Mouse (Mus musculus): Measurements from ENCODE around the gene Tmem121b. TPM values are rescaled to one million over a fixed set of nuclear protein-coding genes. Genes with fewer than 3 reads are reported as not detected.

Tmem121b gene
- total RNA-seq, 2 experiments from 2014 or later, result 37.4 to 40.7 TPM

DNA sequence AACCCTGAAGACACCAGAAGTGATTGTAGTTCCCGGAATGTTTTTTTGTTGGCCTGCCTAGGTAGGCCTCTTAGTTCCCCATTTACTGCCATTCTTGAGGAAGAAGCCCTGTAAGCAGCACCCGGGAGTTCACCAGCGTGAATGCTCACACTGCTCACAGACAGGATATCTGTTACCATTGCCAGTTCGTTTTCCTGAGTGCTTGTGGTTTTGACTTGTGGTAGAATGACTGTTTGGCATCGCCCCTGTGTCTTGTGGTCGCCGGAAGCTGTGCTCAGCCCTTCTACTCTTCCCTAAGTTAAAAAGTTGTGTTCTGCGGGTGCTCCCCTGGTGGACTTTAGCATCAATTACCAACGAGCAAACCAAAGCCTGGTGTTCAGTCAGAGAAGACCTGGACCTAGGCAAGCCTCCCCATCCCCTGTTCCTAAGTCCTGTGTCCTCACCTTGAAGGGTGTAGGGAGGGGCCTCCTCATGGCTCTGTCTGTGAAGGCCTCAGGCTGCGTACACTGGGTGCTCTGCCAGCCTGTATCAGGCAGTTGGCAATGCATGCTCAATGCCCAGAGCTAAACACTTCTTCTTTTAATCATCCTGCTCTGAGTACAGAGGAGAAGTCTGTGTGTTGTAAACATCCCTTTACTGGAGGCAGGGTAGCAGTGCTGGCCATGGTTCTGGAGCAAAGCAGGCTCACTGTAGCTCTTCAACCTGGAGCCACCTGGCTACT lies 26.8 kb downstream of the Tmem121b start:
- DNase-seq (ENCODE audit: low spot score in 2 of 2), result no peak

DNA sequence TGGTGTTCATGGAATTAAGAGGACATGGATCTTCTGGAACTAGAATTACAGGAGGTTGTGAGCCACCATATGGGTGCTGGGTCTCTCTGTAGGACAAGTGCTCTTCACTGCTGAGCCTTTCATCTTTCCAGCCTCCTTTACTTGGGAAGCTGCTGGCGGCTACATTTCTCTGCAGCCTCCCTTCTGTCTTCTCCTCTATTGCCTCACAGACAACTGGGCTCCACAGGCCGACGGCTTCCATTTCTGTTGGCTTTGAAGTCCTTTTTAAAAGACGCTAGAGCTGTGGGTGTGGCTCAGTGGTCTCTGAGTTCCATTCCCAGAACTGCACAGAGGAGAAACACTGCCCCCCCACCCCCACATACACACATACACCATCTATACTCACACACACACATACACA lies 28.2 kb downstream of the Tmem121b start:
- DNase-seq (ENCODE audit: low spot score in 2 of 2), result no peak

DNA sequence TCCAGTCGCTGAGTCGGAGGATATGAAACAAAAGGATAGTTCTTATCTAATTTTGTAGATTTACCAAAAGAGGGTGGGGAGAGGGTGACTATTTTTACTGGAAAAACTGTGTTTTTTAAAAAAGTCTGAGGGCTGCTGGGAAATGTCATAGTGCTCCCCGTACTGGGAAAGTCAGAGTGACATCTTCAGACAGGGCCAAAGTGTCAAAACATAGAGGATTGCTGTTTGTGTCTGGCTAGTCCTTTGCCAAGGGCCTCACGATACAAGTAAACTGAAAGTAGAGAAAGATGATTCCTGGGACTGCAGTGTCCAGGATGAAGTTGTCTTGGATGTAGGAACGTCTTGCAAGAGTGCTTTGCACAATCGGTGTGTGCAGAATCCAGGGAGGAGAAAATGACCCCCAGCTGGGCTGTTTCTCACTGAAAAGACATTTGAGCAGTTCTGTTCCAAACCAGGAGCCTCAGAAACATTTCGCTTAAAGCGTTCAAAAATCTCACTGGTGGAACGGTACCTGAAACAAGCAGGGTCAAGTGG lies 29.1 kb downstream of the Tmem121b start:
- no peak for DNase-seq (ENCODE audit: low spot score in 2 of 2)

DNA sequence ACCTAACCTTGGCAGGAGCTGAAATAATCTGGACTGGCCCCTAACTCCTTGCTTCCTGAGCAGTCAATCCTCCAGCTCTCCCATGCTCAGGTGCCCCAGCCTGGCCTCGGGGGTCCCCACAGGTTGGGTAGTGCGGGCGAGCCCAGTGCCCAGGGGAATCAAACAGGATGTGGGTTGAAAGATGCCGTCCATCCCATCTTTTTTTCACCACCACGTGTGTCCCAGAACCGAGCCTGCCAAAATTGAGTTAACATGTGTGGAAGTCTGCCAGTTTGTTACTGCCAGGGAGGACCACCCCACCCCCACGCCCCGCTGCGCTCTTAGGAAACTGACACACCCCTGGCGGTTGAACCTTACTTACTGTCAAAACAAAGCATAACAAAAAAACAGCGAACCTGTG lies 29.7 kb downstream of the Tmem121b start:
- no peak for DNase-seq (ENCODE audit: low spot score in 2 of 2)

DNA sequence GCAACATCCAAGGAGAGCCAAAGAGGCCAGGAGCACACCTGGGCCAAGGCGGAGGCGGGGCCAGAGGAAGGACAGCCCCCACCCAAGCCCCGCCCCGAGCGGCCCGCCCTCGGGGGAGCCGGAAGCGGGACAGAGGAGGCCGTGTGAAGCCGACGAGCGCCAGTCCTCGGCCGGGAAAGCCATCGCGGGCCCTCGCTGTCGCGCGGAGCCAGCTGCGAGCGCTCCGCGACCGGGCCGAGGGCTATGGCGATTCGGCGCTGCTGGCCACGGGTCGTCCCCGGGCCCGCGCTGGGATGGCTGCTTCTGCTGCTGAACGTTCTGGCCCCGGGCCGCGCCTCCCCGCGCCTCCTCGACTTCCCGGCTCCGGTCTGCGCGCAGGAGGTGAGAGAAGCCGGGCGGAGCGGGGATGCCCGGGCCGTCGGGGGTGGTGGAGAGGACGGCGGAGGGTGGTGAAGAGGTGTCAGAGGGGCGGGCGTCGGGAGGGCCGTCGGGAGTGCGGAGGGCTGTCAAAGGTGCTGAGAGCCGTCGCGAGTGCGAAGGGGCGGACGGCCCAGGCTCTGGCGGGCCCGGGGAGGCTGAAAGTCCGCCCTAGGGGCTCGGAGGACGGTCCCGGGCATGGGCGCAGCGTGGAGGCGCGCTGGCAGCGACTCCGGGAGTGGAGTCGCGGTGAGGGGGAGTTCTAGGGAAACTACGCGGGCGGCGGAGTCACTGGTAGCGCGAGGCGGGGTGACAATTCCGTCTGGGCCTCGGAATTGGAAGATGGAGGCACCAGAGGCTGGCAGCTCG lies 30.3 kb downstream of the Tmem121b start, which contains the start of gene Il17ra:
Gene Il17ra (plus strand): TSS at position 162 of the 786 bp plus-strand sequence.
- DNase-seq (ENCODE audit: low spot score in 2 of 2), result peak in 1 of 2 experiments; percentile 55

DNA sequence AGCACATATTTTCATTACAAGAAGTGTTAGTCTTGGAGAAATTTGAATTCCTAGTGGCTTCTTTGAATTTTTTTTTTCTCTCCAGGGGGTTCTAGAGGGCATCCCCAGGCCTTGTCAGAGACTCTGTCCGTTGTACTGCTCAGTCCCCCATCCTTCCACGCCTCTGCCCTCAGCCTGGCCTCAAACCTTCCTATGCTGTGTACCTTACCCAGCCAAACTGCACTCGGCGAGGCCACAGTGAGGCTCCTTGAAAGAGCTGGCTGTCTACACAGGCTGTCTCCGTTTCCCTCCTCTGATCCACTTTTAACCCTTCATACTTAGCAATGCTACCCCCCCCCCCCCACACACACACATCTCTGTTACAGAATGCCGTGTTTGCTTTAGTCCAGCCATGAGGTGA lies 31.4 kb downstream of the Tmem121b start:
- no peak for DNase-seq (ENCODE audit: low spot score in 2 of 2)

DNA sequence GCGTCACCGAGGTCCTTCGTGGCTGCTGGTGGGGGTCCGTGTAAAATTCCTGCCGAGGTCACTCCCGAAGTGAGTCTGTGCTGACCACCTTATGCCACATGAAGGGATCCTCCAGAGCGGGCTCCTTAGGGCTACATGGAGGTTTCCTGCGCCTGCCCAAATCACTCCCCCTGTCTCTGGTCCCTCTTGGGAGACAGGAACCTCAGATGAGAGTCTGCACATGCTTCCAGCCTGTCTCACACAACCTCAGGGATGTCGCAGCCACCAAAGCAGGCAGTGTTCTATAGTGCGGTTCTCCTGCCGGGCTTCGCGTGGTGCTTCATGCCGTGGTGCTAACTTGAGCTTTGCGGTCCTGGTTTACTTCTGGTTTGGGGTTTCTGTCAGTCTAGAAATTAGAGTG lies 32.4 kb downstream of the Tmem121b start:
- DNase-seq (ENCODE audit: low spot score in 2 of 2), result no peak

DNA sequence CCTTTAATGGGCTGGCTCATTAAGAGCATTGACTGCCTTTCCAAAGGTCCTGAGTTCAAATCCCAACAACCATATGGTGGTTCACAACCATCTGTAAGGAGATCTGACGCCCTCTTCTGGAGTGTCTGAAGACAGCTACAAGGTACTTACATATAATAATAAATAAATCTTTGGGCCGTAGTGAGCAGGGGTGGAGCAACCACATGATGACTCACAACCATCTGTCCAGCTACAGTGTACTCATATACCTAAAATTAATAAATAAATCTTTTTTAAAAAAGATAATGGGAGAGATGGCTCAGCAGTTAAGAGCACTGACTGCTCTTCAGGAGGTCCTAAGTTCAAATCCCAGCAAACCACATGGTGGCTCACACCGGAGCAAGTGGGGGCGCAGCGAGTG lies 35.9 kb downstream of the Tmem121b start:
- no peak for DNase-seq (ENCODE audit: low spot score in 2 of 2)

DNA sequence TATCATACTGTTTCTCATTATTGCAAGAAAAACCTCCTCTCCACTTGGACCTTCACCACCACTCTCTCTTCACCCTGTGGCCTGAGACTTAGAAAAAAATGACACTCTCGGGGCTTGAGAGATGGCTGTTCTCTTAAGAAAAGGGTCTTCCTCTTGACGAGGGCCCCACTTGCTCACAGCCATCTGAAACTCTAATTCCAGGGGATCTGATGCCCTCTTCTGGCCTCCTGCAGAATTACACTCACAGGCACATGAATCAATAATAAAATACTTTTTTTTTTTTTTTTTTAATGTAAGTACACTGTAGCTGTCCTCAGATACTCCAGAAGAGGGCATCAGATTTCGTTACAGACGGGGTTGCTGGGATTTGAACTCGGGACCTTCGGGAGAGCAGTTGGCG lies 36.5 kb downstream of the Tmem121b start:
- no peak for DNase-seq (ENCODE audit: low spot score in 2 of 2)

DNA sequence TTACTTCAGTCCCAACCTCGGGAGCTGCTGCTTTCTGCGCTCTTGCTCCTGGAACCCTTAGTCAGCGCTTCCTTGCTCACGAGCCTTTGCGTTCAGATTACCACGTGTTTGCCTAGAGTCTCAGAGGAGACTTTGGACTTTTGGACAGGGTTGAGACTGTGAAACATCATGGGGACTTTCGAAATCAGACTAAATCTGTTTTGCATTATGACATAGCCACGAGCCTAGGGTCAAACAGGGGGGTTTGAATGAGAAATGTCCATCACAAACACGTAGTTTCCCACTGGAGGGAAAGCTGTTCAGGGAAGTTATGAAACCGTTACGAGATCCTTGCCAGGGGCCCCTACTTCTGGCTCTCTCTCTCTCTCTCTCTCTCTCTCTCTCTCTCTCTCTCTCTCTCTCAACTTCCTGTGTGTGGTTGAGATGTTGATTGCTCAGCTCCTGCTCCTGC lies 39.0 kb downstream of the Tmem121b start:
- no peak for DNase-seq (ENCODE audit: low spot score in 2 of 2)

DNA sequence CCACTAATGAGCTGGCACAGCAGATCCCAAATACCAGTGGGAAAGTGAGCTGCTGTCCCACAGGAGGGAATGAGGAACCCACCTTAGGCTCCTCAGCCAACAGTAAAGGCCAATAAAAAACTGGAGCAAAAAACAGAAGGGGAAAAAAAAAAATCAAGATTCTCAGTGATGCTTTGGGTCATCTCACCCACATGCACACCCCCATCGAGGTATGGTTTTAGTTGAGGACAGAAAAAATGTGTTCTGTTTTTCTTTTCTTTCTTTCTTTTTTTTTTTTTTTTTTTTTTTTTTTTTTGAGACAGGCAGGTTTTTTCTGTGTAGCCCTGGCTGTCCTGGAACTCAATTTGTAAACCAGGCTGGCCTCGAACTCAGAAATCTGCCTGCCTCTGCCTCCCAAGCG lies 40.1 kb downstream of the Tmem121b start:
- no peak for DNase-seq (ENCODE audit: low spot score in 2 of 2)

DNA sequence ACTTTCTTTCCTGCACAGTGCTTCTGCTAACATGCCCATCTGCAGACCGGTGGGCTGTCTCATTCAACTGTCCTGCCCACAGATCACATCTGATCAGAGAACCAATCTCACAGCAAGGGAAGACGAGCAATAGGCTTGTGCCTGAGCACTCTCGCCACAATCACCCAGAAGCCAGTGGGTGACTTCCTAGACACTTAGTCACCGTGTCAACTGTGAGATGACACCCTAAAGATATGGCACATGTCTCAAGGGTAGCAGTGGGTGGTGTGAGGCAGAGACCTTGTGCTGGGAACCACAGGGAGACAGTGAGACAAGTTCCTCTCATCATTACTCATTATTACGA lies 40.5 kb downstream of the Tmem121b start:
- DNase-seq (ENCODE audit: low spot score in 2 of 2), result no peak

DNA sequence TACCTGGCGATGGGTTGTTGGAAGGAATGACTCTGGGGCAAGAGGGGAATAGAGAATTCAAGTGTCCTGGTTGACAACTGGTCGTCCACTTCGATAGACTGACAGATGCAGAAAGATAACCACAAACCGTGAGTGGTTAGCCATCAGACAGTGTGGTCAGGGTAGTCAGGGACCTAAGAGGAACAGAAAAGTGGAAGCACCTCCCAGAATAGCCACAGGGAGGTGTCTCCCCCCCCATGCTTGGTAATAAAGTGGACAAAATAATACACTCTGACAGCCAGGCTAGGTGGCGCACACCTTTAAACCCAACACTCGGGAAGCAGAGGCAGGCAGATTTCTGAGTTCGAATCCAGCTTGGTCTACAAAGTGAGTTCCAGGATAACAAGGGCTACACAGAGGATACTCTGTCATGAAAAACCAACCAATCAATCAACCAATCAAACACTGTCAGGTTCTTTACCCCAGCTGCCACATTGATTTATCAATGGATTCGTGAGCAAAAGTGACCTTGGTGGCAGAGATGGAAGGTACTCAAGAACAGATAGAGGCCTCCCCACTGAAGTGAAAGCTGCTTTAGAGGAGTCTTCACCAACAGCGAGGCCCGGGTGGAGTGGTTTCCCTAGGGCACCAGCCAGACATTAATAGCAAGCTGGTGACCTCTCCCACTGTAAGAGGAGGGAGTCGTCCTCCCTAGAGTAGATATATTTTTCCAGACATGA lies 41.1 kb downstream of the Tmem121b start:
- DNase-seq (ENCODE audit: low spot score in 2 of 2), result no peak

DNA sequence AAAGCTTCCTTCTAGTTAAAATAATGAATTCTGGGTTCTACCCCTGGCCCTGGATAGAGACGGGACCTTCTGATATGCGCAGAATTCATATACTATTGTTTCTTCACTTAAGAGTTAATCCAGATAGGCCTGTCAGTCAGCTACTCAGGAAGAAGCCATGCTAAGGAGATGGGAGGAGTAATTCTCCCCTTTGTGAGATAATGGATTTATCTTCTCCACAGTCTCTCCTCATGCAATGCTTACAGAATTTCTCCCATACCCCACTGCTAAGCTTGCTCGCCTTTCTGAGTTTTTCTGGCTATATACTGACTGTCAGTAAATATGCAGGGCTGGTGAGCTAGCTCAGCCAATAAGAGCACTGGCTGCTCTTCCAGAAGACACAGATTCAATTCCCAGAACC lies 43.4 kb downstream of the Tmem121b start:
- DNase-seq (ENCODE audit: low spot score in 2 of 2), result no peak

DNA sequence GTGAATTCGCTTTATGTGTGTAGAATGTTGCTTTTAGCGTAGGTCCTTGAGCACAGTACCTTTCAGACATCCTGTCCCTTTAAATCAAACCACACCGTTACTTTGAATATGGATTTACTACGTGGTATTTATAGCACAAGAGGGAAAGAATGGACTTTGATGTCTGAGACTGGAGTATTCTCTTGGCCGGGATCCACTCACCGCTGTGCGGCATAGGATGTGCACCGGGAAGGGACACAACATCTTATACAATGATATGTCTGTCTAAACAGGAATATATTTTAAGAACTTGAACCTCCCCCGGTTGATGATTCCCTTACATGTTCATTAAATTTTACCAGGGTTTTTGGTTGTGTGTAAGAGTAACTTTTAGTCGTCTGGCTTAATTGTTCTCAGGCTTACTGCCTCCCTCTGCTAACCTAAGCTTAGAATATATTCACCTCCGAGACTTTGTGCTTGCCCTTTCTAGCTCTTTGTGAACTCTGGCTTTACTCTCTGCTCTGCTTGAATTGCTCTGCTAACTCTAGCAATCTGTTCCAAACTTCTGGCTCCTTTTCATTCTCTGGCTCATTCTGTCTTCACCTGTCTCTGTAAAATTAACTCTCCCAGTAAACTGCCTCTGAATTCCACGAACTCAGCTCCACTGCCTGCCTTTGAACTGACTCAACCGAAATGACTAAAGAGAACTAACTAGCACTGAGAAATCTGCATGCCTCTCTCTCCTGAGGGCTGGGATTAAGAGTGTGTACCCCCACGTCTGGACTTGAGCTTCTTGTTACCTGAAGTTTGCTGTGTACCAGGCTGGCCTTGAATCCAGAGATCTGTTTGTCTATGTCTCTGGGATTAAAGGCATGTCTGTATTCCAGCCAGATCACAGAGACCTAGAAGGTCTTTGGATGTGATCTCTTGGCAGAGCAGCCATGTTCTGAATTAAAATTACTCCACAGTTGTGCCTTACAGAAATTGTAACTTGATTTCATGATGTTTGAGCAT lies 49.9 kb downstream of the Tmem121b start:
- no peak for DNase-seq (ENCODE audit: low spot score in 2 of 2)

DNA sequence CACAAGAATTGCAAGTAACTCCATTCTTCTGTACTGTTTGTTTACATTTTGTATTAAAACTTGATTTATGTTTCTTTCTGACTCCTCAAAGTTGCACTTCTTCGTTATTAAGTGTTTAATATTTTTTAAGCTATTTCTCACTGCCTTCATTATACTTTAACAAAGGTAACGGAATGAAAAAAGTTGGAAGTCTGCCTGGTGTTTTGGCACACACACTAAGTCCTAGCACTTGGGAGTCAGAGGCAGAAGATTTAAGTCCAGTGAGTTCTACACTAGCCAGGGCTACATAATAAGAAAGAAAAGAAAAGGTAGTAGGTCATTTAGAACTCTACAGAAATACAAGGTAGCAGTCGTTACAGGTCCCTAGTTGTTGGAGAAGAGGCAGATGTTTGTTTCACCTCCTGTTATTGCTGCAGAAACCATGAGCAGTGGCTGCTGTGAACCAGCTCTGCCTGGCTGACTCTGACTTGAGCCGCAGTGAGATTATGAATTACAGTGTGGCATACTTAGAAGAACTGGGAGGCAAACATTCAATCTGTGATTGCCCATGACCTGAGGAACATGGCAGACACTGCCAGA lies 51.3 kb downstream of the Tmem121b start:
- DNase-seq (ENCODE audit: low spot score in 2 of 2), result no peak

Measured in layer of hippocampus, adult 18-20 months (tissue).